9 mouse cellular contexts compared by ENCODE assay signal in genomic region chr7:122189484-122189883, GRCm38 (mm10). TPM values are rescaled to one million over a fixed set of nuclear protein-coding genes. Genes with fewer than 3 reads are reported as not detected.
DNase-seq lines count a peak whose midpoint lies in the region; ATAC-seq lines count a peak whose summit lies in the region.
"Had no signal": no experiment of that assay in that cellular context is flagged by ENCODE, and none has a peak within 500 bp of the region (broad histone marks: within the 10 kb centered on the region; RNA-seq: fewer than 3 reads in every experiment).

No protein-coding gene starts in this region.

- peak; percentile 73 for DNase-seq in hindbrain, embryonic 14.5 days (ENCODE audit: low spot score)
- DNase-seq in A20 (ENCODE audit: low read depth, low spot score) = peak; percentile 70
- DNase-seq in CD8-positive naive resting alpha-beta T cell, adult 2 months (ENCODE audit: low read depth in 2 of 2, low spot score in 2 of 2) = peak; percentile 16 to 60
- peak; percentile 55 for DNase-seq in c-Kit-positive CD71-positive TER-119-negative erythroid progenitor cells, embryonic 14.5 days (ENCODE audit: low read depth)
- DNase-seq in kidney, postnatal 36 days = peak; percentile 21 to 78
- DNase-seq in retina, embryonic 14.5 days (ENCODE audit: low spot score) = peak; percentile 78

- WGBS in hindbrain, embryonic 14.5 days = 27% methylated on average over 7 of the region's 7 CpGs
- WGBS in hindbrain, embryonic 12.5 days = 28% methylated on average over 7 of the region's 7 CpGs

- H3K9ac ChIP-seq in hindbrain, embryonic 14.5 days = no peak overlapping the region
- H3K9ac ChIP-seq in hindbrain, embryonic 12.5 days = no peak overlapping the region
- H3K9ac ChIP-seq: heart, embryonic 15.5 days; neural tube, embryonic 12.5 days had no signal

- H3K4me3 ChIP-seq in hindbrain, embryonic 14.5 days (replicated peaks; ENCODE audit: low read length) = no peak overlapping the region
- no peak overlapping the region for H3K4me3 ChIP-seq in hindbrain, embryonic 12.5 days
- H3K4me3 ChIP-seq: heart, embryonic 15.5 days; neural tube, embryonic 12.5 days had no signal

- no peaks in the 10 kb centered on the region for H3K9me3 ChIP-seq in hindbrain, embryonic 14.5 days (ENCODE audit: control insufficient read depth, low read length)
- H3K9me3 ChIP-seq in hindbrain, embryonic 12.5 days (replicated peaks) = no peaks in the 10 kb centered on the region; the same call in 1 of the 2 replicates
- H3K9me3 ChIP-seq: heart, embryonic 15.5 days; neural tube, embryonic 12.5 days had no signal

- no peak overlapping the region for H3K27ac ChIP-seq in hindbrain, embryonic 14.5 days
- no peak overlapping the region for H3K27ac ChIP-seq in hindbrain, embryonic 12.5 days
- H3K27ac ChIP-seq: heart, embryonic 15.5 days; neural tube, embryonic 12.5 days had no signal

- H3K36me3 ChIP-seq in hindbrain, embryonic 14.5 days (replicated peaks; ENCODE audit: control insufficient read depth, insufficient read depth) = no peaks in the 10 kb centered on the region
- no peaks in the 10 kb centered on the region for H3K36me3 ChIP-seq in hindbrain, embryonic 12.5 days
- H3K36me3 ChIP-seq: heart, embryonic 15.5 days; neural tube, embryonic 12.5 days had no signal

- no peaks in the 10 kb centered on the region for H3K27me3 ChIP-seq in hindbrain, embryonic 14.5 days (ENCODE audit: control insufficient read depth, insufficient read depth, low read length)
- no peaks in the 10 kb centered on the region for H3K27me3 ChIP-seq in hindbrain, embryonic 12.5 days
- H3K27me3 ChIP-seq: neural tube, embryonic 12.5 days had no signal

- no peak overlapping the region for H3K4me2 ChIP-seq in hindbrain, embryonic 14.5 days (replicated peaks)
- H3K4me2 ChIP-seq in hindbrain, embryonic 12.5 days (replicated peaks) = no peak overlapping the region
- H3K4me2 ChIP-seq: heart, embryonic 15.5 days; neural tube, embryonic 12.5 days had no signal

- no peaks in the 10 kb centered on the region for H3K4me1 ChIP-seq in hindbrain, embryonic 14.5 days (replicated peaks; ENCODE audit: control insufficient read depth, insufficient read depth, low read length)
- peaks cover 4% of the 10 kb centered on the region; the same call in 1 of the 2 replicates for H3K4me1 ChIP-seq in hindbrain, embryonic 12.5 days
- H3K4me1 ChIP-seq: heart, embryonic 15.5 days; neural tube, embryonic 12.5 days had no signal

- no peak for ATAC-seq in hindbrain, embryonic 14.5 days (ENCODE audit: low FRiP score)
- ATAC-seq in hindbrain, embryonic 12.5 days (ENCODE audit: low FRiP score) = no peak

RNA-seq across cellular contexts. Expression of gene Ern2, which starts 3.5 kb away (rescaled TPM):
- polyA plus RNA-seq in hindbrain, embryonic 14.5 days (2014; fragmentation: Nextera tagmentation; extraction: Ambion mirVana) = 0.93 and 1.0 TPM in 2 replicates
- 0.40 and 0.56 TPM in 2 replicates for polyA plus RNA-seq in hindbrain, embryonic 12.5 days (2016; fragmentation: Nextera tagmentation; extraction: Ambion mirVana)

RNA-seq across cellular contexts. Expression of gene Chp2, which starts 29.8 kb away (rescaled TPM):
- polyA plus RNA-seq in hindbrain, embryonic 14.5 days (2014; fragmentation: Nextera tagmentation; extraction: Ambion mirVana) = 1.1 and 1.4 TPM in 2 replicates
- 0.28 TPM in 1 of 2 replicates, not detected in the other for polyA plus RNA-seq in hindbrain, embryonic 12.5 days (2016; fragmentation: Nextera tagmentation; extraction: Ambion mirVana)

RNA-seq across cellular contexts. Expression of gene Plk1, which starts 30.2 kb away (rescaled TPM):
- 14.6 and 17.4 TPM in 2 replicates for polyA plus RNA-seq in hindbrain, embryonic 14.5 days (2014; fragmentation: Nextera tagmentation; extraction: Ambion mirVana)
- polyA plus RNA-seq in hindbrain, embryonic 12.5 days (2016; fragmentation: Nextera tagmentation; extraction: Ambion mirVana) = 89.9 and 95.2 TPM in 2 replicates

RNA-seq across cellular contexts. Expression of gene Dctn5, which starts 56.6 kb away (rescaled TPM):
- polyA plus RNA-seq in hindbrain, embryonic 14.5 days (2014; fragmentation: Nextera tagmentation; extraction: Ambion mirVana) = 159 and 166 TPM in 2 replicates
- 124 and 135 TPM in 2 replicates for polyA plus RNA-seq in hindbrain, embryonic 12.5 days (2016; fragmentation: Nextera tagmentation; extraction: Ambion mirVana)

RNA-seq across cellular contexts. Expression of gene Palb2, which starts 56.7 kb away (rescaled TPM):
- 5.1 and 5.3 TPM in 2 replicates for polyA plus RNA-seq in hindbrain, embryonic 14.5 days (2014; fragmentation: Nextera tagmentation; extraction: Ambion mirVana)
- 13.3 and 13.5 TPM in 2 replicates for polyA plus RNA-seq in hindbrain, embryonic 12.5 days (2016; fragmentation: Nextera tagmentation; extraction: Ambion mirVana)
